Mouse (Mus musculus) adrenal gland, postnatal 4 days (tissue): ENCODE results near the gene Bud23. TPM values are rescaled to one million over a fixed set of nuclear protein-coding genes. Genes with fewer than 3 reads are reported as not detected.
"Not testable (repeated sequence)": the region's sequence is repeated elsewhere in the genome, so short reads cannot be mapped to it uniquely, and the experiment has no call there.

Experiments
- DNase-seq, 2 experiments: peaks; one replicate each; pipeline ENCODE4 v3.0.0; 2021 to 2022; ENCODE audit warnings: low spot score in 2 of 2, mixed read lengths in 2 of 2
- total RNA-seq, 2 experiments: library from RNA; stranded (reverse); gene quantifications; 2 replicates each; pipeline ENCODE4 v1.2.3; 2021

Gene Bud23
- total RNA-seq, 2 experiments from 2014 or later, result 49.7 to 50.1 TPM

GRCm38 (mm10) chr5:135072720-135073119 lies 8.0 kb upstream of the Bud23 start:
- DNase-seq, result no peak

GRCm38 (mm10) chr5:135072061-135072460 lies 7.3 kb upstream of the Bud23 start:
- no peak for DNase-seq

DNA sequence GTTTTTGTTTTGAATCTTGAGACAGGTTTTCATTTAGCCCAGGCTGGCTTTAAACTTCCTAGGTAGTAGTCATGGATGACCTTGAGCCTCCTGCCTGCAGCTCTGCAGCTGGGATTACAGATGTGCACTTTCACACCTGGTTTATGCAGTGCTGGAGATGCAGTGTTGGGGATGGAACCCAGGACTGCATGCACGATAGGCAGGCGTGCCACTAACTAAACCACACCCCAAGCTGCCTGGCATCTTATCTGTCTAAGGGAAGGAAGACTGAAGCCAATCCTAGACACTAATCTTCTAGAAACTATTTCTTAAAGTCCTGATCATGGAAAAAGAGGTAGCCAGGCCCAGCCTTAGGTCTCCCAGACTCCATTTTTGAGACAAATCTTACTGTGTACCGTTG lies 5.7 kb upstream of the Bud23 start:
- DNase-seq, result no peak

GRCm38 (mm10) chr5:135066008-135066407 lies 1.2 kb upstream of the Bud23 start:
- DNase-seq, result no peak

DNA sequence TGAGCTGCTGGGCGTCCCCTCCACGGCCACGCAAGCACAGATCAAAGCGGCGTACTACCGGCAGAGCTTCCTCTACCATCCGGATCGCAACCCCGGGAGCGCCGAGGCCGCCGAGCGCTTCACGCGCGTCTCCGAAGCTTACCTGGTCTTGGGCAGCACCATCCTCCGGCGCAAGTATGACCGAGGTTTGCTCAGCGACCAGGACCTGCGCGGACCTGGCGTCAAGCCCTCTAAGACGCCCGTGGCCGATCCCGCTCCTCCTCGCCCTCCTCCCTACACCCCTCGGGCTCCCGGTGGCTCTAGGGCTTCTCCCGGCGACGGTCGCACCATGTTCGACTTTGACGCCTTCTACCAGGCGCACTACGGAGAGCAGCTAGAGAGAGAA lies 385 bp downstream of the Bud23 start:
- DNase-seq, result no peak

- DNase-seq, result peak; percentile 89 to 96
Measured at GRCm38 (mm10) chr5:135063629-135064381, 954 bp downstream of the Bud23 start, which contains the start of gene Dnajc30. TSS of gene Dnajc30 (plus strand) at chr5:135064202.

DNA sequence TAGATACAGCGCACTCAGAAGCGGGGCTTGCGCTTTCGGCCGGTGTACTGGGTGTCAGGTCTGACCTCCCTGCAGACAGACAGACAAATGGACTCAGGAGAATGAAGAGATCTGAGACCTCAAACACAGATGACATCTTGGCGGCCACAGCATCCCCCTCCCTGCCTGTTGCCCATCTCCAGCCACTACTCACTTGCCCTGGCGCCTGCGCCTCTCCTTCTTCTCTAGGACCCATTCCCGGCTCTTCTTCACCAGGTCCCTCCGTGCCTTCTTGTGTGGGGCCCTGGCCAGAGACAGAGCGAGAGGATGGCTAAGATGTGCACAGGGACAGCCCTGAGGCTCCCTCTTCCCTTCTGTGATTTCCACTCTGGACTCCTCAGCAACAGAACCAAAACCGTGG lies 11.4 kb downstream of the Bud23 start:
- DNase-seq, result no peak

- DNase-seq, result not testable (repeated sequence)
Measured at GRCm38 (mm10) chr5:135049268-135049667, 15.5 kb downstream of the Bud23 start.

DNA sequence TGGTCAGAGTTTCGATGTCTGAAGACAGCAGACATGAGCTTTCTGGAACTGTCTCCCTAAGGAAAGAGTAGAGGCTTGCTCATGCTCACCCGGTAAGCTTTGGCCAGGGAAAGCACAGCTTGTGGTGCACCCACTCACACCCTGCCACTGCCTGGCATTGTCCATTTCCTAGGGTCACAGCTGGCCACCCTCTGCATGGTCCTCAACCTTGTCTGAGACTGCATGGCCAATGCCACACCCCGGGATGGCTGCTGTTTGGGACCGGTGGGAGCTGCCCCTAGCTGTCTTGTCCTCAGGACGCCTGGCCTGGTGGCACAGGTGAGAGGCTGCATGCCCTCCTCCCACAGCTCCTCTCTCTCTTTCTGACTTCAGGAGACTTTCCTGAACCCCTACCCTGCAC lies 16.2 kb downstream of the Bud23 start:
- no peak for DNase-seq

DNA sequence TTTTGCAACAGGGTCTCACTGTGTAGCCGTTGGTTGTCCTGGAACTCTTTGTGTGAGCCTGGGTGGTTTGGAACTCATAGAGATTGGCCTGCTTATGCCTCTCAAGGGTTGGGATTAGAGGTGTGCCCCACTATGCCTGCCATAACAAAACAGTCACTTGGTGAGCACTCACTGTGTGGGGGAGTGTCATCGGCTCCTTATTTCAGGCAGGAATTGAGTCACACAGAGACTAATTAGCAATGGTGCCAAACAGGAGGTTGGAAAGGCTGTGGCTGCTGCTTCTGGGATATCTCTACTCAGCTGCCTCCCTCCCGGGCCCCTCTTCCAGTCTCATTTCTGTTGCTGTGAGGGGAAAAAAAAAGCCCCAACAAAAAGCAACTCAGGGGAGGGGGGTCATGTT lies 20.2 kb downstream of the Bud23 start:
- DNase-seq, result no peak

- no peak for DNase-seq
Measured at GRCm38 (mm10) chr5:135042105-135042788, 22.5 kb downstream of the Bud23 start.

- no peak for DNase-seq
Measured at GRCm38 (mm10) chr5:135040777-135041176, 24.0 kb downstream of the Bud23 start.

- no peak for DNase-seq
Measured at GRCm38 (mm10) chr5:135040059-135040458, 24.7 kb downstream of the Bud23 start.

- no peak for DNase-seq
Measured at GRCm38 (mm10) chr5:135039541-135039940, 25.2 kb downstream of the Bud23 start.

DNA sequence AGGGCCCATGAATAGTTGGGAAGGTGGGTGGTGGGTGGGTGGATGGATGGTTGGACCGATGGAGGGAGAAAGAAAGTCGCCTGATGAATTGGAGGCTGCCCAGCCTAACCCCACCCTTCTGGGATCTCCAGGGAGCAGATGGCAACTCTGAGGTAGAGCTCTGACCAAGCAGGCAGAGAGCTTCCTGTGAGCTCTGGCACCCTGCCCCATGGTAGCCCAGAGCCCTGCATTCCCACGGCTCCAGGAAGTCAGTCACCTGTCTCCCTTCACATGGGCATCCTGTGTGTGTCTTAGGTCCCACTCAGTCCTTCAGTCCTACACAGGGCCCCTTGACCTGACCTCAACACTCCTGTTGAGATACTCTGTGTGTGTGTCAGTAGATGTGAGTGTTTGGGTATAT lies 26.8 kb downstream of the Bud23 start:
- DNase-seq, result no peak

DNA sequence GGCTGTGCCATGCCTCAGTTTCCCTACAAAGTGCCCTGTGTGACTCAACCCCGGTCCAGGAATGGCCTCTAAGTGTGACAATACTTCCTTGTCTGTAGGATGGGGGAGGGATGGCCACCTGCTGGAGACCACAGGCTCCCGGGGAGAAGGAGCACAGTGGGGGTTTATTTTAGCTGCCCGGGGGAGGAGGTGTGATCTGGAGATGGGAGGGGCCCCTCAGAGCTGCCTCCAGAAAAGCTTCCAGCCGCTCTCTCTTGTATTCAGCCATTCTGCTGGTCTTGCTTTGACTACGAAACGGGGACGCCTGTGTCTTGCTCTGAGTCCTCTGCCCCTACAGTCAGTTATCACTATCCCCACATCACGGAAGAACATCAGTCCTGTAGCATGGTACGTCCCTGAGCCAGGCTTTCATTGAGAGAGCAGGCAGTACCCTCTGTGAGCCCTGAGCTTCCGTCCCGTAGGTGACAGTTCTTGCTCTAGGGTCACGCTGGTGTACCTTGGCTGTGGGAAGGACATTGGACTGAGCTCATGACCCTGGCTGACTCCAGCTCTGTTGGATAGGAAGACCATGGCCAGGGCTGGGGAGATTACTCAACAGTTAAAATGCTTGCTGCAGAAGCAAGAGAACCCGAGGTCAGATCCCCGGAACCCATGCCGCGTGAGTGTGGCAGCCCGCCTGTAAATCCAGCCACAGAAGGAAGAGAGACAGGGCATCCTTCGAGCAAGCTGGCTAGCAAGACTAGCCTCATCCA lies 29.0 kb downstream of the Bud23 start:
- no peak for DNase-seq

- no peak for DNase-seq
Measured at GRCm38 (mm10) chr5:135034593-135034992, 30.2 kb downstream of the Bud23 start.

DNA sequence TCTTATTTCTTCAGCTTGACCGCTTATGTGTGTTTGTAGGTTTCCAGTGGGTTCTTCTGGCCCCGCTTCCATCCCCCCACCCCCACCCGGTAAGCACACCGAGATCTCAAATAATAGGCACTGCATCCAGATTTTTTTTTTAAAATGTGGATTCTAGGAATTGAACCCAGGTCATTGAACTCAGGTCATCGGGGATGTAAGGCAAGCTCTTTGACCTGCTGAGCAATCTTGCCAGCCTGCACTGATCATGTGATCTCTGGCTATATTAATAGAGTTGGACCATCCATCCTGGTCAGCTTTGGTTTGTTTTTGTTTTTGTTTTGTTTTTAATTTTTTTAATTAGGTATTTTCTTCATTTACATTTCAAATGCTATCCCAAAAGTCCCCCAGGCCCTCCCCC lies 32.2 kb downstream of the Bud23 start:
- no peak for DNase-seq

DNA sequence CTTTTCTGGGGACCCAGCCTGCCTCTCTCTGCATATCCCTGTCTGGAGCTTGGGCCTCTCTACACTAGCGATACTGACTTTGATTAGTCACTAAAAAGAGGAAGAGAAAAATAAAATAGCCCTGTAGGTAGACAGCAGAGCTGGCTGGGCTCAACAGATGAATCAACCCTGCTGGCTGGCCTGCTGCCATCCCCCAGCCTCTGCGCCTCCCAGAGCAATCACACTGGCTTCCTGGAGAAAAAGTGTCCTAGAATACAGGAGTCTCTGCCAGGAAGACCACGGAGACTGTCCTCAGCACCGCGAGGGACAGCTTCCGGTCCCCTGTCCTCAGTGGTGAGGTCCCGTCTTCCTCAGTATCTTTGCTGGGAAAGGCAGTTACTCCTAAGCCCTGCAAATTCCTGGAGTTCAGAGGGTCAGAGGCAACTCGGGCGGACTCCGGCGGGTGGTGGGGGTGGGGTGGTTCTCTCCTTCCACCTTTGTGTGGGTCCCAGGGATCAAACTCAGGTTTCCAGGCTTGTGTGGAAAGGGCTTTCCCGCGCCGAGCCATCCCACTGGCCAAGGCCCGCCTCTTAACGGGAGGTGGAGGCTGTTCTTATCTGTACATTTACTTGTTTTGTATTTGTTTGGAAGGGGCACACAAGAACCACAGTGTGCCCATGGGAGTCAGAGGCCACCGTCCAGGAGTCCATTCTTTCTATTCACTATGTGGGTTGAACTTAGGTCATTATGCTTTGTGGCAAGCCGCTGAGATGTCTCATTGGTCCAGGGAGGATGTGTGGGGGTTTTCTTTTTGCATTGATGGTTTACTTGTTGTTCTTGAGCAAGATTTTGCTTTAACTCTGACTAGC lies 35.5 kb downstream of the Bud23 start:
- peak in 1 of 2 experiments; percentile 49 for DNase-seq

- no peak for DNase-seq
Measured at GRCm38 (mm10) chr5:135025899-135026298, 38.9 kb downstream of the Bud23 start.

GRCm38 (mm10) chr5:135024665-135025224 lies 40.0 kb downstream of the Bud23 start:
- no peak for DNase-seq
